ENCODE assay signal across 13 mouse cellular contexts in the genomic region with DNA sequence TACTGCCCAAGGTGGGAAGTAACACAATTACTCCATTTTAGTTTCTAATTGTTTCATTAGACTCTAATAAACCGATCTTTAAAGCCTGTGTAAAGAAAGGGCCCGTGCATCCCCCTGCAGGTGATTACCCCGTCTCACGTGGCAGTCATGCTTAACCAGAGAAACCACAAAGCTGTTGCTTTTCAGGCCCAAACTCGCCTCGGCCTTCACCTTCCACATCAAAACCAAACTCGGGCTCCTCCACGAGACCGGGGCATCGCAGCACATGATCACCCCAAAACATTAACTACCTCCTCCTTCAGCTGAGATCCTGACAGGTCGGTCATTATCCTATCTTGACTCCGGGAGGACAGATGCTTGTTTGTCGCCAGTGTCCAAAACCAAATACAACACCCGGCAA. TPM values are rescaled to one million over a fixed set of nuclear protein-coding genes. Genes with fewer than 3 reads are reported as not detected.
DNase-seq lines count a peak whose midpoint lies in the region; ATAC-seq and TF ChIP-seq lines count a peak whose summit lies in the region.
"Had no signal": no experiment of that assay in that cellular context is flagged by ENCODE, and none has a peak within 500 bp of the region (broad histone marks: within the 10 kb centered on the region; RNA-seq: fewer than 3 reads in every experiment).

No protein-coding gene starts in this region.

- peak; percentile 4; the same call in 1 of the 2 replicates for ATAC-seq in lung, embryonic 16.5 days (ENCODE audit: low read depth)
- ATAC-seq in embryonic facial prominence, embryonic 14.5 days (ENCODE audit: low read depth) = peak; percentile 53; the same call in 1 of the 2 replicates
- no peak for ATAC-seq in kidney, embryonic 16.5 days (ENCODE audit: low FRiP score, low TSS enrichment)
- ATAC-seq: forebrain, embryonic 13.5 days; midbrain, embryonic 13.5 days had no signal

- H3K4me3 ChIP-seq in lung, embryonic 16.5 days (ENCODE audit: low read length) = no peak overlapping the region
- H3K4me3 ChIP-seq in embryonic facial prominence, embryonic 14.5 days (ENCODE audit: low read depth, low read length) = no peak overlapping the region
- H3K4me3 ChIP-seq in kidney, embryonic 16.5 days (ENCODE audit: low read length) = no peak overlapping the region
- H3K4me3 ChIP-seq in small intestine, adult 2 months (ENCODE audit: low read depth, low read length) = 0 out of 2 replicates have a peak overlapping the region, but pooled peaks have one; percentile 20
- H3K4me3 ChIP-seq: forebrain, embryonic 13.5 days; midbrain, embryonic 13.5 days; neural tube, embryonic 12.5 days had no signal

- 0 out of 2 replicates have a peak, but pooled peaks cover 3% of the 10 kb centered on the region for H3K4me1 ChIP-seq in lung, embryonic 16.5 days (replicated peaks; ENCODE audit: control insufficient read depth, insufficient read depth, low read length)
- no peaks in the 10 kb centered on the region for H3K4me1 ChIP-seq in embryonic facial prominence, embryonic 14.5 days (ENCODE audit: control insufficient read depth, insufficient read depth, low read length)
- peaks cover 5% of the 10 kb centered on the region for H3K4me1 ChIP-seq in kidney, embryonic 16.5 days (ENCODE audit: insufficient read depth, low read length)
- peaks cover 9% of the 10 kb centered on the region; the same call in 1 of the 2 replicates for H3K4me1 ChIP-seq in small intestine, adult 2 months (ENCODE audit: control insufficient read depth, insufficient read depth, insufficient read length, low read length)
- H3K4me1 ChIP-seq: forebrain, embryonic 13.5 days; midbrain, embryonic 13.5 days; neural tube, embryonic 12.5 days had no signal

- intact Hi-C loops in heart, postnatal 36 days (cut with DNase I) = no loop called here
- intact Hi-C loops in gastrocnemius, postnatal 14 days (cut with DNase I; ENCODE audit: low total_unique reads) = no loop called here

- TF ChIP-seq POLR2A in small intestine, adult 2 months (IDR thresholded peaks at IDR 0.05; ENCODE audit: low read depth, low read length) = no peak

- peak overlapping the region; percentile 19; the same call in 1 of the 2 replicates for H3K4me2 ChIP-seq in lung, embryonic 16.5 days (ENCODE audit: low read depth, low read length)
- no peak overlapping the region; the same call in 1 of the 2 replicates for H3K4me2 ChIP-seq in embryonic facial prominence, embryonic 14.5 days (ENCODE audit: low read depth, low read length)
- peak overlapping the region; percentile 24; the same call in 1 of the 2 replicates for H3K4me2 ChIP-seq in kidney, embryonic 16.5 days (replicated peaks; ENCODE audit: low read depth, low read length)
- H3K4me2 ChIP-seq: forebrain, embryonic 13.5 days; midbrain, embryonic 13.5 days; neural tube, embryonic 12.5 days had no signal

- TF ChIP-seq CTCF in small intestine, adult 2 months (IDR thresholded peaks at IDR 0.05; ENCODE audit: extremely low read depth, insufficient read length, insufficient replicate concordance, low read depth, low read length) = no peak

- peak overlapping the region; percentile 46 for H3K9ac ChIP-seq in lung, embryonic 16.5 days (ENCODE audit: low read length)
- H3K9ac ChIP-seq in embryonic facial prominence, embryonic 14.5 days (ENCODE audit: low read depth, low read length) = no peak overlapping the region
- no peak overlapping the region for H3K9ac ChIP-seq in kidney, embryonic 16.5 days (replicated peaks; ENCODE audit: low read length)
- H3K9ac ChIP-seq: forebrain, embryonic 13.5 days; midbrain, embryonic 13.5 days; neural tube, embryonic 12.5 days had no signal

- H3K27me3 ChIP-seq in lung, embryonic 16.5 days (ENCODE audit: control insufficient read depth, insufficient read depth, low read depth, low read length) = no peaks in the 10 kb centered on the region
- no peaks in the 10 kb centered on the region for H3K27me3 ChIP-seq in embryonic facial prominence, embryonic 14.5 days (replicated peaks; ENCODE audit: control insufficient read depth, insufficient read depth, low read length)
- H3K27me3 ChIP-seq in kidney, embryonic 16.5 days (ENCODE audit: insufficient read depth, low read length) = no peaks in the 10 kb centered on the region
- H3K27me3 ChIP-seq in small intestine, adult 2 months (ENCODE audit: control insufficient read depth, insufficient read depth, low read length) = no peaks in the 10 kb centered on the region
- H3K27me3 ChIP-seq: forebrain, embryonic 13.5 days; midbrain, embryonic 13.5 days; neural tube, embryonic 12.5 days had no signal

- no peaks in the 10 kb centered on the region for H3K9me3 ChIP-seq in lung, embryonic 16.5 days (ENCODE audit: control insufficient read depth, low read length)
- no peaks in the 10 kb centered on the region for H3K9me3 ChIP-seq in embryonic facial prominence, embryonic 14.5 days (ENCODE audit: control insufficient read depth, low read length)
- H3K9me3 ChIP-seq in kidney, embryonic 16.5 days (ENCODE audit: low read length) = no peaks in the 10 kb centered on the region
- H3K9me3 ChIP-seq: forebrain, embryonic 13.5 days; midbrain, embryonic 13.5 days; neural tube, embryonic 12.5 days had no signal

- 56% methylated on average over 14 of the region's 14 CpGs for WGBS in lung, embryonic 16.5 days
- WGBS in embryonic facial prominence, embryonic 14.5 days = 67% methylated on average over 14 of the region's 14 CpGs
- WGBS in kidney, embryonic 16.5 days = 47% methylated on average over 14 of the region's 14 CpGs
- 29% methylated on average over 14 of the region's 14 CpGs for WGBS in small intestine, adult 2 months

- peak overlapping the region; percentile 95 for H3K27ac ChIP-seq in lung, embryonic 16.5 days (ENCODE audit: low read length)
- H3K27ac ChIP-seq in embryonic facial prominence, embryonic 14.5 days (replicated peaks; ENCODE audit: low read depth, low read length) = no peak overlapping the region
- H3K27ac ChIP-seq in kidney, embryonic 16.5 days (ENCODE audit: low read length) = peak overlapping the region; percentile 74
- no peak overlapping the region for H3K27ac ChIP-seq in small intestine, adult 2 months (ENCODE audit: insufficient read depth, low read depth, low read length)
- H3K27ac ChIP-seq: forebrain, embryonic 13.5 days; midbrain, embryonic 13.5 days; neural tube, embryonic 12.5 days had no signal

- no peaks in the 10 kb centered on the region for H3K36me3 ChIP-seq in lung, embryonic 16.5 days (ENCODE audit: control insufficient read depth, insufficient read depth, low read length)
- H3K36me3 ChIP-seq in embryonic facial prominence, embryonic 14.5 days (ENCODE audit: control insufficient read depth, insufficient read depth, low read length) = no peaks in the 10 kb centered on the region
- no peaks in the 10 kb centered on the region for H3K36me3 ChIP-seq in kidney, embryonic 16.5 days (ENCODE audit: insufficient read depth, low read length)
- no peaks in the 10 kb centered on the region for H3K36me3 ChIP-seq in small intestine, adult 2 months (ENCODE audit: control insufficient read depth, insufficient read depth, low read length)
- H3K36me3 ChIP-seq: midbrain, embryonic 13.5 days; neural tube, embryonic 12.5 days had no signal

- no peak for DNase-seq in lung, postnatal 4 days
- no peak for DNase-seq in embryonic facial prominence, embryonic 14.5 days (ENCODE audit: low spot score)
- no peak for DNase-seq in heart, postnatal 36 days
- no peak for DNase-seq in gastrocnemius, postnatal 14 days
- DNase-seq: adrenal gland, postnatal 25 days; cerebellum, adult 9-10 months; gastrocnemius, postnatal 36 days had no signal

RNA-seq across cellular contexts. Expression of a gene that starts 58.2 kb away (rescaled TPM):
- polyA plus RNA-seq in lung, embryonic 16.5 days (2015; fragmentation: Nextera tagmentation; extraction: Ambion mirVana) = 39.2 and 43.9 TPM in 2 replicates
- 6.7 and 10.4 TPM in 2 replicates for polyA plus RNA-seq in embryonic facial prominence, embryonic 14.5 days (2014; fragmentation: Nextera tagmentation; extraction: Ambion mirVana)
- 75.0 and 85.6 TPM in 2 replicates for polyA plus RNA-seq in kidney, embryonic 16.5 days (2015; fragmentation: Nextera tagmentation; extraction: Ambion mirVana)
- 142 and 310 TPM in 2 replicates for polyA plus RNA-seq in small intestine, adult 2 months (2012; rRNA removed)
- 1 to 10 TPM; 1.6 to 1.7 TPM for total RNA-seq in heart, postnatal 36 days (2021)
- under 1 TPM; 0.80 to 0.84 TPM for total RNA-seq in gastrocnemius, postnatal 14 days (2021)

Comparison
In these comparisons a context has a peak if more than half of its experiments do, and no peak if none do; other contexts are left out.
1. H3K27ac ChIP-seq: peak in lung, embryonic 16.5 days (single experiment) and kidney, embryonic 16.5 days (single experiment); none in embryonic facial prominence, embryonic 14.5 days (single experiment) and small intestine, adult 2 months (single experiment).